Mouse (Mus musculus): ENCODE measurements around the gene Olfr785. TPM values are rescaled to one million over a fixed set of nuclear protein-coding genes. Genes with fewer than 3 reads are reported as not detected.

Gene Olfr785
- polyA plus RNA-seq (2015; fragmentation: Nextera tagmentation; extraction: Ambion mirVana): not detected in 2 replicates

GRCm38 (mm10) chr10:129405126-129405525, at the start of gene Olfr785:
TSS of gene Olfr785 (plus strand) at chr10:129405426.

GRCm38 (mm10) chr10:129383783-129384182, 21.4 kb upstream of the Olfr785 start, which contains the start of gene Olfr784:
TSS of gene Olfr784 (plus strand) at chr10:129384083.

GRCm38 (mm10) chr10:129427006-129427405, 21.8 kb downstream of the Olfr785 start, which contains the start of gene Olfr786:
TSS of gene Olfr786 (plus strand) at chr10:129427306.

Other genes with a start within 250 kb of the Olfr785 start
- not detected in 2 replicates for gene Olfr771, start 240.7 kb upstream of the Olfr785 start, polyA plus RNA-seq (2015; fragmentation: Nextera tagmentation; extraction: Ambion mirVana)
- gene Olfr772, start 227.5 kb upstream of the Olfr785 start, polyA plus RNA-seq (2015; fragmentation: Nextera tagmentation; extraction: Ambion mirVana): not detected in 2 replicates
- gene Olfr773, start 218.0 kb upstream of the Olfr785 start, polyA plus RNA-seq (2015; fragmentation: Nextera tagmentation; extraction: Ambion mirVana): not detected in 2 replicates
- not detected in 2 replicates for gene Olfr774, start 169.2 kb upstream of the Olfr785 start, polyA plus RNA-seq (2015; fragmentation: Nextera tagmentation; extraction: Ambion mirVana)
- not detected in 2 replicates for gene Olfr775, start 157.0 kb upstream of the Olfr785 start, polyA plus RNA-seq (2015; fragmentation: Nextera tagmentation; extraction: Ambion mirVana)
- gene Olfr776, start 146.3 kb upstream of the Olfr785 start, polyA plus RNA-seq (2015; fragmentation: Nextera tagmentation; extraction: Ambion mirVana): not detected in 2 replicates
- gene Olfr777, start 133.9 kb upstream of the Olfr785 start, polyA plus RNA-seq (2015; fragmentation: Nextera tagmentation; extraction: Ambion mirVana): not detected in 2 replicates
- gene Olfr780, start 87.3 kb upstream of the Olfr785 start, polyA plus RNA-seq (2015; fragmentation: Nextera tagmentation; extraction: Ambion mirVana): not detected in 2 replicates
- gene Olfr781, start 76.6 kb upstream of the Olfr785 start, polyA plus RNA-seq (2015; fragmentation: Nextera tagmentation; extraction: Ambion mirVana): not detected in 2 replicates
- gene Olfr782, start 56.6 kb upstream of the Olfr785 start, polyA plus RNA-seq (2015; fragmentation: Nextera tagmentation; extraction: Ambion mirVana): not detected in 2 replicates
- 0.10 and 0.14 TPM in 2 replicates for gene Olfr784, start 21.3 kb upstream of the Olfr785 start, polyA plus RNA-seq (2015; fragmentation: Nextera tagmentation; extraction: Ambion mirVana)
- not detected in 2 replicates for gene Olfr786, start 21.9 kb downstream of the Olfr785 start, polyA plus RNA-seq (2015; fragmentation: Nextera tagmentation; extraction: Ambion mirVana)
- not detected in 2 replicates for gene Olfr787, start 56.4 kb downstream of the Olfr785 start, polyA plus RNA-seq (2015; fragmentation: Nextera tagmentation; extraction: Ambion mirVana)
- gene Olfr788, start 65.6 kb downstream of the Olfr785 start, polyA plus RNA-seq (2015; fragmentation: Nextera tagmentation; extraction: Ambion mirVana): not detected in 2 replicates
- not detected in 2 replicates for gene Olfr789, start 79.3 kb downstream of the Olfr785 start, polyA plus RNA-seq (2015; fragmentation: Nextera tagmentation; extraction: Ambion mirVana)
- not detected in 2 replicates for gene Olfr790, start 93.1 kb downstream of the Olfr785 start, polyA plus RNA-seq (2015; fragmentation: Nextera tagmentation; extraction: Ambion mirVana)
- not detected in 2 replicates for gene Olfr791, start 116.4 kb downstream of the Olfr785 start, polyA plus RNA-seq (2015; fragmentation: Nextera tagmentation; extraction: Ambion mirVana)
- gene Olfr792, start 133.7 kb downstream of the Olfr785 start, polyA plus RNA-seq (2015; fragmentation: Nextera tagmentation; extraction: Ambion mirVana): not detected in 2 replicates
- gene Olfr794, start 162.2 kb downstream of the Olfr785 start, polyA plus RNA-seq (2015; fragmentation: Nextera tagmentation; extraction: Ambion mirVana): not detected in 2 replicates
- gene Olfr796, start 207.1 kb downstream of the Olfr785 start, polyA plus RNA-seq (2015; fragmentation: Nextera tagmentation; extraction: Ambion mirVana): not detected in 2 replicates
- gene Olfr798, start 222.5 kb downstream of the Olfr785 start, polyA plus RNA-seq (2015; fragmentation: Nextera tagmentation; extraction: Ambion mirVana): not detected in 2 replicates
- gene Olfr799, start 232.1 kb downstream of the Olfr785 start, polyA plus RNA-seq (2015; fragmentation: Nextera tagmentation; extraction: Ambion mirVana): not detected in 2 replicates